Mouse (Mus musculus) thymus, adult 2 months (tissue): ENCODE data around the gene Galnt14.

Source experiments
- CTCF ChIP-seq: fragments of 200-500 bp; IDR thresholded peaks from 2 replicates; pipeline ENCODE4 v1.5.1; 2012; ENCODE audit warnings: mild to moderate bottlenecking, control low read depth, low read length, moderate library complexity, borderline replicate concordance; ENCODE audit not compliant: control insufficient read depth, poor library complexity, insufficient read depth; ENCODE audit errors: extremely low read depth
- POLR2A ChIP-seq: fragments of 200-500 bp; IDR thresholded peaks from 2 replicates; pipeline ENCODE4 v1.6.1; 2012; ENCODE audit warnings: mild to moderate bottlenecking, low read length, control low read depth, moderate library complexity; ENCODE audit not compliant: control insufficient read depth, poor library complexity, insufficient read depth; ENCODE audit errors: extremely low read depth

- TF ChIP-seq POLR2A = no peak
- no peak for TF ChIP-seq CTCF
Observed at GRCm38 (mm10) chr17:73487792-73488191, 222.5 kb downstream of the Galnt14 start.
